Mouse (Mus musculus) liver, embryonic 16.5 days (tissue): Measurements from ENCODE around the gene Prrc2a. TPM values are rescaled to one million over a fixed set of nuclear protein-coding genes. Genes with fewer than 3 reads are reported as not detected.

Experiments used
- ATAC-seq: fragments of 200-750 bp; cut with Nextera tagmentation; 2 replicates; pipeline ENCODE4 v1.8.0; 2017; ENCODE audit warnings: low read depth, mild to moderate bottlenecking, moderate number of reproducible peaks, moderate library complexity
- H3K27ac ChIP-seq: fragments of 300-500 bp; sonication (generic); 2 replicates; pipeline ENCODE4 v1.5.1; 2014; ENCODE audit warnings: mild to moderate bottlenecking, low read length
- H3K27me3 ChIP-seq: fragments of 300-500 bp; sonication (generic); 2 replicates; pipeline ENCODE4 v1.6.1; 2014; ENCODE audit warnings: low read depth, low read length, mixed read lengths; ENCODE audit not compliant: control insufficient read depth, insufficient read depth
- H3K36me3 ChIP-seq: fragments of 300-500 bp; sonication (generic); 2 replicates; pipeline ENCODE4 v1.6.1; 2014; ENCODE audit warnings: mild to moderate bottlenecking; ENCODE audit not compliant: control insufficient read depth, insufficient read depth
- H3K4me1 ChIP-seq: fragments of 300-500 bp; sonication (generic); 2 replicates; pipeline ENCODE4 v1.6.1; 2014; ENCODE audit warnings: low read depth, low read length, mixed read lengths; ENCODE audit not compliant: control insufficient read depth
- H3K4me2 ChIP-seq: fragments of 300-500 bp; sonication (generic); 2 replicates; pipeline ENCODE4 v1.6.1; 2014; ENCODE audit warnings: low read depth, low read length, mixed read lengths
- H3K4me3 ChIP-seq: fragments of 300-500 bp; sonication (generic); 2 replicates; pipeline ENCODE4 v1.5.1; 2014; ENCODE audit warnings: low read depth, mild to moderate bottlenecking, low read length
- H3K9ac ChIP-seq: fragments of 300-500 bp; sonication (generic); 2 replicates; pipeline ENCODE4 v1.6.1; 2014; ENCODE audit warnings: low read depth, low read length
- H3K9me3 ChIP-seq: fragments of 300-500 bp; sonication (generic); replicated peaks from 2 replicates; pipeline ENCODE4 v1.6.1; 2016; ENCODE audit warnings: low read length; ENCODE audit not compliant: control insufficient read depth
- WGBS: fragments of 180-500 bp; shearing (Covaris S2); extraction: QIAGEN DNeasy Blood & Tissue Kit; methylation state at CpG from one replicate; pipeline ENCODE4 v1.1.7; 2014; ENCODE audit not compliant: insufficient replicate concordance; 5-methylcytosine and 5-hydroxymethylcytosine counted together
- polyA plus RNA-seq: library from polyadenylated mRNA; unstranded; fragments of >200 nt; fragmentation: Nextera tagmentation; extraction: Ambion mirVana; gene quantifications from 2 replicates; pipeline ENCODE4 v1.2.1, GENCODE M21; 2015

Prrc2a gene
- polyA plus RNA-seq, 1 experiment from 2014 or later, result 45.0 TPM

GRCm38 (mm10) chr17:35185639-35186611, 21.2 kb upstream of the Prrc2a start:
- ATAC-seq, result peak; percentile 27; the same call in 1 of the 2 replicates
- no peaks in the 10 kb centered on the region for H3K27me3 ChIP-seq
- peaks cover 11% of the 10 kb centered on the region for H3K4me1 ChIP-seq
- H3K36me3 ChIP-seq, result no peaks in the 10 kb centered on the region
- no peak overlapping the region for H3K9ac ChIP-seq
- peak overlapping the region; percentile 18; the same call in 1 of the 2 replicates for H3K27ac ChIP-seq
- WGBS, result 1% methylated on average over 18 of the region's 18 CpGs
- no peaks in the 10 kb centered on the region for H3K9me3 ChIP-seq
- peak overlapping the region; percentile 56 for H3K4me3 ChIP-seq
- H3K4me2 ChIP-seq, result peak overlapping the region; percentile 54

- no peaks in the 10 kb centered on the region for H3K9me3 ChIP-seq
- WGBS, result 66% methylated on average over 5 of the region's 5 CpGs
- H3K4me2 ChIP-seq, result no peak overlapping the region
- no peak overlapping the region for H3K27ac ChIP-seq
- no peak overlapping the region for H3K9ac ChIP-seq
- no peaks in the 10 kb centered on the region for H3K4me1 ChIP-seq
- no peaks in the 10 kb centered on the region for H3K36me3 ChIP-seq
- H3K4me3 ChIP-seq, result no peak overlapping the region
- no peak for ATAC-seq
- H3K27me3 ChIP-seq, result no peaks in the 10 kb centered on the region
Observed at GRCm38 (mm10) chr17:35180093-35180492, 15.4 kb upstream of the Prrc2a start.

GRCm38 (mm10) chr17:35178528-35178927, 13.8 kb upstream of the Prrc2a start:
- H3K4me3 ChIP-seq, result no peak overlapping the region
- H3K27me3 ChIP-seq, result no peaks in the 10 kb centered on the region
- no peaks in the 10 kb centered on the region for H3K9me3 ChIP-seq
- peak; percentile 55 for ATAC-seq
- H3K36me3 ChIP-seq, result no peaks in the 10 kb centered on the region
- 8% methylated on average over 5 of the region's 5 CpGs for WGBS
- no peak overlapping the region for H3K27ac ChIP-seq
- H3K4me1 ChIP-seq, result no peaks in the 10 kb centered on the region
- H3K9ac ChIP-seq, result no peak overlapping the region
- no peak overlapping the region for H3K4me2 ChIP-seq

GRCm38 (mm10) chr17:35175968-35176367, 11.3 kb upstream of the Prrc2a start, which contains the start of gene Aif1:
Gene Aif1 (minus strand): TSS chr17:35176068.
- WGBS, result 49% methylated on average over 2 of the region's 2 CpGs
- ATAC-seq, result no peak
- Histone ChIP-seq H3K27ac (no peak within 1 kb of the TSS), H3K4me3 (no peak within 1 kb of the TSS), H3K36me3 (no peaks in the 10 kb centered on the region), H3K9me3 (no peaks in the 10 kb centered on the region), H3K4me2 (no peak within 1 kb of the TSS), H3K9ac (no peak within 1 kb of the TSS), H3K27me3 (no peaks in the 10 kb centered on the region), H3K4me1 (no peaks in the 10 kb centered on the region)

- H3K27me3 ChIP-seq, result no peaks in the 10 kb centered on the region
- H3K4me1 ChIP-seq, result no peaks in the 10 kb centered on the region
- no peak for ATAC-seq
- no peak overlapping the region for H3K27ac ChIP-seq
- H3K36me3 ChIP-seq, result no peaks in the 10 kb centered on the region
- 60% methylated on average over 6 of the region's 6 CpGs for WGBS
- no peak overlapping the region for H3K9ac ChIP-seq
- no peak overlapping the region for H3K4me2 ChIP-seq
- no peak overlapping the region for H3K4me3 ChIP-seq
- H3K9me3 ChIP-seq, result no peaks in the 10 kb centered on the region
Observed at GRCm38 (mm10) chr17:35175382-35175781, 10.7 kb upstream of the Prrc2a start.

- ATAC-seq, result no peak
- Histone ChIP-seq H3K4me1 (no peaks in the 10 kb centered on the region), H3K27me3 (no peaks in the 10 kb centered on the region), H3K9me3 (no peaks in the 10 kb centered on the region), H3K36me3 (no peaks in the 10 kb centered on the region), H3K4me3 (no peak overlapping the region), H3K4me2 (no peak overlapping the region), H3K9ac (no peak overlapping the region), H3K27ac (no peak overlapping the region)
- WGBS, result 50% methylated on average over 8 of the region's 8 CpGs
Observed at GRCm38 (mm10) chr17:35174201-35174977, 9.7 kb upstream of the Prrc2a start.

GRCm38 (mm10) chr17:35173329-35173728, 8.6 kb upstream of the Prrc2a start:
- Histone ChIP-seq H3K36me3 (no peaks in the 10 kb centered on the region), H3K4me3 (no peak overlapping the region), H3K4me1 (no peaks in the 10 kb centered on the region), H3K4me2 (no peak overlapping the region), H3K9me3 (no peaks in the 10 kb centered on the region), H3K27ac (no peak overlapping the region), H3K27me3 (no peaks in the 10 kb centered on the region), H3K9ac (no peak overlapping the region)
- 38% methylated on average over 3 of the region's 3 CpGs for WGBS
- ATAC-seq, result no peak

- ATAC-seq, result no peak
- no peaks in the 10 kb centered on the region for H3K36me3 ChIP-seq
- no peaks in the 10 kb centered on the region for H3K9me3 ChIP-seq
- H3K4me2 ChIP-seq, result no peak overlapping the region
- H3K27me3 ChIP-seq, result no peaks in the 10 kb centered on the region
- no peak overlapping the region for H3K27ac ChIP-seq
- H3K4me3 ChIP-seq, result no peak overlapping the region
- H3K4me1 ChIP-seq, result no peaks in the 10 kb centered on the region
- H3K9ac ChIP-seq, result no peak overlapping the region
- WGBS, result 49% methylated on average over 11 of the region's 11 CpGs
Observed at GRCm38 (mm10) chr17:35172445-35173234, 7.9 kb upstream of the Prrc2a start.
